Mouse (Mus musculus) c-Kit-positive CD71-positive TER-119-positive erythroid progenitor cells, embryonic 14.5 days (primary cell): ENCODE results near the gene Crocc.
A peak's percentile ranks its signal among the peaks of the same experiment; 100 is the strongest.

ENCODE experiments used
- DNase-seq: peaks from one replicate; pipeline ENCODE4 v3.0.0-alpha.2; 2013; ENCODE audit warnings: low spot score

Crocc gene

GRCm38 (mm10) chr4:141060426-141061301, at the start of gene Crocc:
Gene Crocc, minus strand, starts transcription at chr4:141060550.
- DNase-seq: peak; percentile 95

- no peak for DNase-seq
Measured at GRCm38 (mm10) chr4:141108196-141108732, 47.9 kb upstream of the Crocc start.

- DNase-seq: no peak
Measured at GRCm38 (mm10) chr4:141106526-141107183, 46.3 kb upstream of the Crocc start.

GRCm38 (mm10) chr4:141101855-141102254, 41.5 kb upstream of the Crocc start:
- DNase-seq: peak; percentile 60

- no peak for DNase-seq
Measured at GRCm38 (mm10) chr4:141101291-141101690, 40.9 kb upstream of the Crocc start.

- DNase-seq: no peak
Measured at GRCm38 (mm10) chr4:141099956-141100355, 39.6 kb upstream of the Crocc start.

GRCm38 (mm10) chr4:141098935-141099334, 38.6 kb upstream of the Crocc start:
- no peak for DNase-seq

- DNase-seq: no peak
Measured at GRCm38 (mm10) chr4:141096710-141097109, 36.4 kb upstream of the Crocc start.

GRCm38 (mm10) chr4:141095016-141095415, 34.7 kb upstream of the Crocc start:
- DNase-seq: no peak

- DNase-seq: no peak
Measured at GRCm38 (mm10) chr4:141088714-141089113, 28.4 kb upstream of the Crocc start.

- no peak for DNase-seq
Measured at GRCm38 (mm10) chr4:141088033-141088432, 27.7 kb upstream of the Crocc start, which contains the start of gene Spata21. Gene Spata21, plus strand, starts transcription at chr4:141088333.

GRCm38 (mm10) chr4:141086862-141087261, 26.5 kb upstream of the Crocc start:
- DNase-seq: no peak

- DNase-seq: no peak
Measured at GRCm38 (mm10) chr4:141078510-141079137, 18.3 kb upstream of the Crocc start.

GRCm38 (mm10) chr4:141077681-141078509, 17.5 kb upstream of the Crocc start, which contains the start of gene Necap2:
Gene Necap2, minus strand, starts transcription at chr4:141078357.
- DNase-seq: peak; percentile 97

GRCm38 (mm10) chr4:141076761-141077506, 16.6 kb upstream of the Crocc start:
- DNase-seq: peak; percentile 70

GRCm38 (mm10) chr4:141074109-141074508, 13.8 kb upstream of the Crocc start:
- peak; percentile 29 for DNase-seq

GRCm38 (mm10) chr4:141073661-141074060, 13.3 kb upstream of the Crocc start:
- no peak for DNase-seq

- DNase-seq: no peak
Measured at GRCm38 (mm10) chr4:141072502-141072901, 12.2 kb upstream of the Crocc start.

GRCm38 (mm10) chr4:141069731-141070130, 9.4 kb upstream of the Crocc start:
- DNase-seq: peak; percentile 28

- DNase-seq: peak; percentile 48
Measured at GRCm38 (mm10) chr4:141068655-141069054, 8.3 kb upstream of the Crocc start.
